Mouse (Mus musculus) cortical plate, adult 2 months (tissue): ENCODE data around the gene Tmem259.

Experiments used
- CTCF ChIP-seq: fragments of 200-500 bp; IDR thresholded peaks from 2 replicates; pipeline ENCODE4 v1.5.1; 2011; ENCODE audit warnings: mild to moderate bottlenecking, control low read depth, low read length; ENCODE audit not compliant: insufficient read depth; ENCODE audit errors: extremely low read depth
- POLR2A ChIP-seq: fragments of 200-500 bp; IDR thresholded peaks from 2 replicates; pipeline ENCODE4 v1.6.1; 2011; ENCODE audit warnings: mild to moderate bottlenecking, low read length, control low read depth; ENCODE audit not compliant: insufficient read depth; ENCODE audit errors: extremely low read depth

GRCm38 (mm10) chr10:79936911-79937441 is 47.2 kb downstream of the Tmem259 start:
- TF ChIP-seq POLR2A (no peak), CTCF (no peak)
